Mouse (Mus musculus) heart, embryonic 12.5 days (tissue): ENCODE measurements around the gene Trim2. TPM values are rescaled to one million over a fixed set of nuclear protein-coding genes. Genes with fewer than 3 reads are reported as not detected.

Experiments
- ATAC-seq: fragments of 200-750 bp; cut with Nextera tagmentation; 2 replicates; pipeline ENCODE4 v1.8.0; 2017; ENCODE audit warnings: moderate TSS enrichment, moderate library complexity; ENCODE audit not compliant: insufficient number of reproducible peaks, low FRiP score
- H3K27ac ChIP-seq: fragments of 300-500 bp; sonication (generic); 2 replicates; pipeline ENCODE4 v1.5.1; 2016; ENCODE audit warnings: mild to moderate bottlenecking, moderate library complexity; ENCODE audit not compliant: poor library complexity, severe bottlenecking
- H3K27me3 ChIP-seq: fragments of 300-500 bp; sonication (generic); replicated peaks from 2 replicates; pipeline ENCODE4 v1.6.1; 2016; ENCODE audit warnings: mild to moderate bottlenecking, moderate library complexity
- H3K36me3 ChIP-seq: fragments of 300-500 bp; sonication (generic); 2 replicates; pipeline ENCODE4 v1.6.1; 2016; ENCODE audit warnings: mild to moderate bottlenecking, moderate library complexity
- H3K4me1 ChIP-seq: fragments of 300-500 bp; sonication (generic); replicated peaks from 2 replicates; pipeline ENCODE4 v1.6.1; 2016; ENCODE audit warnings: mild to moderate bottlenecking
- H3K4me2 ChIP-seq: fragments of 300-500 bp; sonication (generic); 2 replicates; pipeline ENCODE4 v1.6.1; 2016; ENCODE audit warnings: mild to moderate bottlenecking, moderate library complexity
- H3K4me3 ChIP-seq: fragments of 300-500 bp; sonication (generic); 2 replicates; pipeline ENCODE4 v1.5.1; 2016; ENCODE audit warnings: mild to moderate bottlenecking
- H3K9ac ChIP-seq: fragments of 300-500 bp; sonication (generic); 2 replicates; pipeline ENCODE4 v1.6.1; 2016; ENCODE audit warnings: mild to moderate bottlenecking, moderate library complexity
- H3K9me3 ChIP-seq: fragments of 300-500 bp; sonication (generic); replicated peaks from 2 replicates; pipeline ENCODE4 v1.6.1; 2016; ENCODE audit warnings: mild to moderate bottlenecking, moderate library complexity
- WGBS: fragments of 180-500 bp; shearing (Covaris S2); methylation state at CpG from one replicate; pipeline ENCODE4 v1.1.7; 2016; 5-methylcytosine and 5-hydroxymethylcytosine counted together
- polyA plus RNA-seq: library from polyadenylated mRNA; unstranded; fragments of >200 nt; fragmentation: Nextera tagmentation; extraction: Ambion mirVana; gene quantifications from 2 replicates; pipeline ENCODE4 v1.2.1, GENCODE M21; 2016

Trim2 gene
- polyA plus RNA-seq, 1 experiment from 2014 or later: 9.0 TPM

DNA sequence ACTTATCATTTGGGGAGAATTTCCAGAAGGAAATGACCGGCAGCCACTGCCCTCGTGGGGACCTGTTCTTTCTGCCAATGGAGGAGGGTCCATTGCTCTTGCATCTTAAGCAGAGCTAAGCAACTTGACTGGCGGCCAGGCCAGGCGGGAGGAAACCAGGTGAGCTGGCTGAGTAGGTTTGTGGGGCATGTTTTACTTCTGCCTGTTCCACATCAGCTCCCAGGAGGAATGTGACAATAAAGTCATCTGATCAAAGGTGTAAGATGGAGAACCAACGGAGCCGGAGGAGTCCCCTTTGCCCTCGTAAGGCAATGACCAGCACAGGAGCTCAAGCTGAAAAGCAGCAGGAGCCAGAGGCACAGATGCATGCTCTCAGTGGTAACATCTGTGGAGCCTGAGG, 35.1 kb upstream of the Trim2 start:
- Histone ChIP-seq H3K27me3 (peaks cover 36% of the 10 kb centered on the region), H3K9me3 (no peaks in the 10 kb centered on the region), H3K4me1 (peaks cover 8% of the 10 kb centered on the region; the same call in 1 of the 2 replicates), H3K4me2 (no peak overlapping the region), H3K27ac (no peak overlapping the region), H3K9ac (no peak overlapping the region), H3K4me3 (no peak overlapping the region), H3K36me3 (no peaks in the 10 kb centered on the region)
- ATAC-seq: no peak
- WGBS: 78% methylated on average over 7 of the region's 7 CpGs

DNA sequence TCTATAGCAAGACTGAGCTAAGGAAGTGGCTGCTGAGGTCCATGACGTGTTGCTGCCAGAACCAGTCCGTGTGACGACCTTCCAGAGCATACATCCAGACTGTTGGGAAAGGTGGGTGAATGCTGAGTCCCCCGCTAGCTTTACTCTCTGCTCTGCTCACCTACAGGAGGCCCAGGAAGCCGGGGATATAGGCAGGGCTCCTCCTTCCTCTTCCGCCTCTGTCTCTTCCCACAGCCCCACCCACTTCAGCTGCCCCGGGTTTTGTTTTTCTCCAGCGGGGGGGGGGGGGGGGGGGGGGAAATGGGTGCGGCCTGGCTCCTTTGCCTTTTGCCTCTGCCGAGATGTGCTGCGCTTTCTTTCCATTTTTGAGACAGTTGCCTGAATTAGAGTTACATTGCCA, 30.9 kb upstream of the Trim2 start:
- no peaks in the 10 kb centered on the region for H3K36me3 ChIP-seq
- WGBS: 39% methylated on average over 10 of the region's 11 CpGs
- H3K4me1 ChIP-seq: peaks cover 4% of the 10 kb centered on the region
- no peak overlapping the region for H3K4me3 ChIP-seq
- peaks cover 39% of the 10 kb centered on the region for H3K27me3 ChIP-seq
- no peak overlapping the region for H3K27ac ChIP-seq
- H3K4me2 ChIP-seq: peak overlapping the region; percentile 42; the same call in 1 of the 2 replicates
- no peaks in the 10 kb centered on the region for H3K9me3 ChIP-seq
- no peak for ATAC-seq
- H3K9ac ChIP-seq: no peak overlapping the region

DNA sequence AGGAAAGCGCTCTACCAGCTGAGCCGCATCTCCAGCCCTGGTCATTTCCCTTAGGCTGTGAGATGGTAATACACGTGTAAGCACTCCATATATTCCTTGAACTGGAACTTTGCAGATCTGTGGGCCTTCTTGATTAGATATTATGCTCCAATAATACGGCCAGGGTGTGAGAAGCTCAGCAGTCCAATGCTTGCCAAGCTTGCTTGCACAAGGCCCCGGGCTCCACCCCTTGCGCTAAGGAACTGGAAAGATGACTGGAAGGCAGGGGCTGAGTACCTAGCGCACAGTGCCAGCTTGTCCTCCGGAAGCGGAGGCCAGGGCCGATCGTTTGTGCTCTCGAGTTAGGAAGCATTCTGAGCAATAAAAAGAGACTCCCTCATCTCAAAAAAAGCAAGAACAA, 29.7 kb upstream of the Trim2 start:
- ATAC-seq: no peak
- H3K4me1 ChIP-seq: peaks cover 4% of the 10 kb centered on the region
- no peak overlapping the region for H3K27ac ChIP-seq
- H3K9ac ChIP-seq: no peak overlapping the region
- no peak overlapping the region for H3K4me2 ChIP-seq
- H3K9me3 ChIP-seq: no peaks in the 10 kb centered on the region
- no peak overlapping the region for H3K4me3 ChIP-seq
- H3K27me3 ChIP-seq: peaks cover 38% of the 10 kb centered on the region
- 87% methylated on average over 12 of the region's 12 CpGs for WGBS
- H3K36me3 ChIP-seq: no peaks in the 10 kb centered on the region

DNA sequence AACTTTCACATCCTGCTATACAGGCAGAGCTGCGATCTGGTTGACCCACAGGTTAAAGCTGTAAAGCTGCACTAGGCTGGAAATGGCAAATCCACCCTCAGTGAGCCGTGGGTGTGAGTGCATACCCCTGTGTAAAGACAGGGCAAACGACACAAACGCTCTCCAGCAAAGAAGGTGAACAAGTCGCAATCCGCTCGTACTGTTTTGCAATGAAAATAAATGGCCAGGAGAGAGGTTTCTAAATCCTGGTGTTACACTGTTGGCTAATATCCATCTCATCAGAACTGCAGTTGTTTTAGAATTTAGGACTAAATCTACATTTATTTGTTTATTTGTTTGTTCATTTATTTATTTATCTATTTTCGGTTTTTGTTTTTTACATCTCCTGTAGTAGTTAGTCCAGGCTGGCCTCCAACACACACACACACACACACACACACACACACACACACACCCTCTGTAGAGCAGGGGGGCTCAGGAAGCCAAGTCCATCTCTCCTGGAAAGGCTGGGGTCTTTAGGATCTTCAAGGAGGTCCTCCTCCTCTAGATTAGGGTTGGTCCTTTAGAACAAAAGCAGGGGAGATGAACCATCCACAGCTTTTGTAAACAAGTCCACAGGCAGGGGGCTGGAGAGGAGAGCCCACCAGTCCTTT, 28.9 kb upstream of the Trim2 start:
- Histone ChIP-seq H3K36me3 (no peaks in the 10 kb centered on the region), H3K4me1 (peaks cover 4% of the 10 kb centered on the region), H3K9ac (no peak overlapping the region), H3K4me3 (no peak overlapping the region), H3K27me3 (peaks cover 38% of the 10 kb centered on the region), H3K4me2 (peak overlapping the region; percentile 64; the same call in 1 of the 2 replicates), H3K27ac (no peak overlapping the region), H3K9me3 (no peaks in the 10 kb centered on the region)
- ATAC-seq: no peak
- 50% methylated on average over 8 of the region's 8 CpGs for WGBS

DNA sequence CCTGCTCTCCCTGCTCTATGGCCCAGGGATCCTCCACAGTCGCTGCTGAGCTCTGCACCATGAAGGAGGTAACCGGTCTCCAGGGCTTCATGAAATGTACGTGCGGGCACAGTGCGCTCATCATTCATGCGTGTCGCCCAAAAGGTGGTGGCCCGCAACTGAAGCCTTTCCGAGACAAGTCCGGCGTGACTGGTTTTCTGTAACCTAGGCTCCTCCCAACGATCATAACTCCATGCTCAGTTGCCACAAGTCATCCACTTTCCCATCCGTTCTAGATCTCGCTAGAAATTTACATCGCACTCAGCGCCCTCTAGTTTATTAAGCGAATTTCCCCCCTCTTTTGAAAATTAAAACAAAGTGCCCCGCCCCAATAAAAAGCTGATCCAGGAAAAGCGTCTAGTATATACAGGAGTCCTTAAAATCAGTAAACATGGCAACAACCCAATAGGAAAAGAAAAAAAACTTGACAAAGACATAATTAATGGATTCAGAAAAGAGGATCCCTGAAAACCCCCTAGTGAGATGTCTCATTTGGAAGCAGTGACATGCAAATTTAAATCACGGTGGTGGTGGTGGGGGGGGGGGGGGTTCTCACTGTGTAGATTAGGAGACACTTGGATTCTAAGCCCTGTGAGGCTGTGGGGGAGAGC, 28.2 kb upstream of the Trim2 start:
- no peak overlapping the region for H3K27ac ChIP-seq
- no peak for ATAC-seq
- H3K4me3 ChIP-seq: peak overlapping the region; percentile 34
- H3K9ac ChIP-seq: no peak overlapping the region
- no peaks in the 10 kb centered on the region for H3K9me3 ChIP-seq
- WGBS: 11% methylated on average over 20 of the region's 20 CpGs
- H3K4me2 ChIP-seq: peak overlapping the region; percentile 64
- H3K27me3 ChIP-seq: peaks cover 38% of the 10 kb centered on the region
- H3K36me3 ChIP-seq: no peaks in the 10 kb centered on the region
- H3K4me1 ChIP-seq: peaks cover 4% of the 10 kb centered on the region

DNA sequence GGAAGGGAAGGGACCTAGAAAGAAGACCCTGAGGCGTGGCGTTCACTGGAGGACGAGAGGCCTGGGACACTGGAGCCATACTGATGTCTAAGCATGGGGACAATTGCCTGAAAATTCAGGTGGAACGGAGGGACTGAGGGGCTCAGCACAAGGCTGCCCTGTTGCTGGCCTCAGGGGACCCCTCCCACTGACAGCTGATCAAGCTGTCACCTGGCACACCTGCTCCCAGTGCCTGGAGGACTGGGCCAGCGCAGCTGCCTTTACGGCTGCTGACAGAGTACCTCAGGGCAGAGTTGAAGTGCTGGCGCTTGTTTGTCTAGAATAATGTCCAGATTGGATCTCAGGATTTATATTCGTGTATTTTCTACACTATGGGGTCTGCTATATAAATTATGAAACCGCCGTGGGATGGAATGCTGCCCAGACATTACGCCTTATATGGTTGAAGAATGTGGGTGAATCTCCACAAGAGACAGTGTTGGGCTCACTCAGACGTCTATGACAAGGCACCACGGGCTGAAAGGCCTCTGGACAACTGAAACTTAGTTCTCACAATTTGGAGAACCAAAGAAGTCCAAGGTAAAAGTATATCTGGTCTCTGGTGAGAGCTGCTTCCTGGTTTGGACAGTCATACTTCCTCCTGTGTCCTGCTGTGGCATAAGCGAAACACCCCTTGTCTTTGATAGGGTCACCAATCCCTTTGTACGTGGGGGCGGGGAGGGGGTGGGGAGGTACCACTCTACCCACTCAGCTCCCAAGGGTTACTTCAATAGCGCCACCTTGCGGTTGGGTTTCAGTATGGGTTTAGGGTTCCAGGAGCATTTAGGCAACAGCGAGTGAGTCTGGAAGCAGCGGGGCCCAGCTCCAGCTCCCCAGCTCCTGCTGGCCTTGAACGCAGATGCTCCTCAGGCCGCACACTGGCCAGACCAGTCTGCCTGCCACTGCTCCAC, 27.0 kb upstream of the Trim2 start:
- Histone ChIP-seq H3K27me3 (peaks cover 38% of the 10 kb centered on the region), H3K4me1 (peaks cover 4% of the 10 kb centered on the region), H3K27ac (no peak overlapping the region), H3K9me3 (no peaks in the 10 kb centered on the region), H3K9ac (0 out of 2 replicates have a peak overlapping the region, but pooled peaks have one; percentile 8), H3K4me2 (peak overlapping the region; percentile 22; the same call in 1 of the 2 replicates), H3K4me3 (no peak overlapping the region), H3K36me3 (no peaks in the 10 kb centered on the region)
- 0 out of 2 replicates have a peak, but pooled peaks have one; percentile 23 for ATAC-seq
- 48% methylated on average over 22 of the region's 22 CpGs for WGBS

DNA sequence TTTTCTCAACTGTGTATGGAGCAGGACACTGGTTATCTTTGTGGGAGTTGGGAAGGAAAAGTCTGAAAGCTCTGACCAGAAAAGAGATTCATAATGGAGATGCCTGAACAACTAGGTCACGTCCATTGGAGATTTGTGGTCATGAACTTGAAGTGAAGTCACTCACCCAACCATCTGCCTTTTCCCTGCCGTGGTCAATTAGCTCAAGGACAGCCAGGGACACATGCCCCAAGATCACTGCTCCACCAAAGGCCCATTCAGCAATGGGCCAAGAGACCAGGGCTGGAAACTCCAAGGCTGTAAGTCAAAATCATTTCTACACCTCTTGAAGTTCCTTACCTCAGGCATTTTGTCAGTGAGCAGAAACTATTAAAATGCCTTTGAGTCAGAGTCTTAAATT, 23.5 kb upstream of the Trim2 start:
- WGBS: 57% methylated on average over 2 of the region's 2 CpGs
- no peak for ATAC-seq

DNA sequence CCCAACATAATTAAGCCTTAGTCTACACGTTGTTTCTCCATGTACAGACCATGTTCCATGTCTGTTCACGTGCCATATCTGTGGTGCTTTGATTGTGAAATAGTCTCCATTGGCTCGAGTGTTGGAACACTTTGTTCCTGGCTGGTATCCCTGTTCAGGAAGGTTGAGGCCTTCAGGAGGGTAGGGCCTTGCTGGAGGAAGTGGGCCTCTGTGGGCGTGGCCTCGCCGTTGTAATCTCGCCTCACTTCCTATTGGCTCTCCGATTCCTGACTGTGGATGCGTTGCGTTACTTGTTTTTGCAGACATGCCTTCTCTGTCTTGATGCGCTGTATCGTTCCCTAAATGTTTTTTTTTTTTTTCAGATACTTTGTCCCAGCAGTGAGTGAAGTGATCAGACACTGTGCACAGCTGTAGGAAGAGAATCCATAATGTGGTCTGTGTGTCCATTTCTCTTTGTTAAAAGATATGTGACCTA, 18.3 kb upstream of the Trim2 start:
- H3K9ac ChIP-seq: no peak overlapping the region
- no peak overlapping the region for H3K4me2 ChIP-seq
- H3K36me3 ChIP-seq: no peaks in the 10 kb centered on the region
- H3K4me1 ChIP-seq: peaks cover 13% of the 10 kb centered on the region
- H3K27me3 ChIP-seq: no peaks in the 10 kb centered on the region
- no peak overlapping the region for H3K4me3 ChIP-seq
- no peaks in the 10 kb centered on the region for H3K9me3 ChIP-seq
- ATAC-seq: peak; percentile 72
- WGBS: 65% methylated on average over 12 of the region's 12 CpGs
- peak overlapping the region; percentile 14; the same call in 1 of the 2 replicates for H3K27ac ChIP-seq

More for the DNA sequence above, 23.5 kb upstream of the Trim2 start:
- H3K9me3 ChIP-seq: no peaks in the 10 kb centered on the region
- no peak overlapping the region for H3K4me2 ChIP-seq
- no peak overlapping the region for H3K4me3 ChIP-seq
- no peak overlapping the region for H3K9ac ChIP-seq
- H3K36me3 ChIP-seq: no peaks in the 10 kb centered on the region
- H3K27me3 ChIP-seq: peaks cover 27% of the 10 kb centered on the region
- no peak overlapping the region for H3K27ac ChIP-seq
- H3K4me1 ChIP-seq: peaks cover 2% of the 10 kb centered on the region

DNA sequence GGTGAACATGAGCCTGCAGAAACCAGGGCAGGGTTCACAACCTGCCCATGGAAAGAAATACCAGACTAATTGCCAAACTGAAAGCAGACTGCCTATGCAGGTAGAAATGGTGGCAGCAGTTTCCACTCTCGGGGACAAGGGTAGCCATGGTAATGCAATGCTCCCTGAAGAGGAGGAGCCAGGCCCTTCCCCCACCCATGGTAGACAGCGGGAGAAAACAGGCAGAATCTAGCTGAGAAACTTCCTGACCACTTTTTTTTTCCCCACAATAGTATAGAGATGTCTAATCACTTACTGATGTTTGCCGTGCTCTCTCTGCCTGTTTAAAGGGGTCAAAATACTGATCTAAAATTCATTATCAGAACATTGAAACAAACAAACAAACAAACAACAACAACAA, 17.8 kb upstream of the Trim2 start:
- 16% methylated on average over 3 of the region's 3 CpGs for WGBS
- H3K36me3 ChIP-seq: no peaks in the 10 kb centered on the region
- ATAC-seq: no peak

DNA sequence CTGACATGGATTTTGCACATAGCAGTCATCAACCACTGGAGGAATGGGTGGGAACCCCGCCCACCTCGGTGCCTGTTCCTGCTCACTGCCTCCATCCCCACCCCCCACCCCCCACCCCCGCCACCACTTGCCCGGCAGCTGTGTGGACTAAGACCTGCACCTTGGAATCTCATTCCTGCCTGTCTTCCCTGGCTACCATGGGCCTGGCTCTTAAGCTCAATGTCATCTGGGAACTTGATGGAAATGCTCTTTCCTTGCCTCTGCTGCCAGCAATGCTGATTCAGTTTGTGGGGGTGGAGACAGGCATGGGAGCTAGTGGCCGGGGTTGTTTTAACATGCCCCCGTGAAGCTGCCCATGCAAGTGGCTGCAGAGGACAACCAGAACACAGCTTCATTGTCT, 17.3 kb upstream of the Trim2 start:
- ATAC-seq: no peak
- 24% methylated on average over 6 of the region's 6 CpGs for WGBS
- H3K27ac ChIP-seq: no peak overlapping the region
- no peak overlapping the region for H3K9ac ChIP-seq
- H3K4me3 ChIP-seq: no peak overlapping the region
- H3K27me3 ChIP-seq: no peaks in the 10 kb centered on the region
- H3K4me2 ChIP-seq: peak overlapping the region; percentile 16; the same call in 1 of the 2 replicates
- no peaks in the 10 kb centered on the region for H3K9me3 ChIP-seq
- H3K36me3 ChIP-seq: no peaks in the 10 kb centered on the region
- peaks cover 20% of the 10 kb centered on the region for H3K4me1 ChIP-seq

More for the DNA sequence above, 17.8 kb upstream of the Trim2 start:
- peak overlapping the region; percentile 16 for H3K4me2 ChIP-seq
- no peaks in the 10 kb centered on the region for H3K27me3 ChIP-seq
- H3K4me3 ChIP-seq: no peak overlapping the region
- H3K4me1 ChIP-seq: peaks cover 16% of the 10 kb centered on the region
- H3K9ac ChIP-seq: no peak overlapping the region
- no peaks in the 10 kb centered on the region for H3K9me3 ChIP-seq
- peak overlapping the region; percentile 14; the same call in 1 of the 2 replicates for H3K27ac ChIP-seq
